Mouse (Mus musculus) intestine, embryonic 14.5 days (tissue): Measurements from ENCODE around the gene Trim2. TPM values are rescaled to one million over a fixed set of nuclear protein-coding genes. Genes with fewer than 3 reads are reported as not detected.
A peak's percentile ranks its signal among the peaks of the same experiment; 100 is the strongest.

Experiments used
- ATAC-seq: fragments of 200-750 bp; cut with Nextera tagmentation; replicated peaks from 2 replicates; pipeline ENCODE4 v1.8.0; 2017; ENCODE audit warnings: low read depth, moderate number of reproducible peaks, moderate TSS enrichment, moderate library complexity; ENCODE audit not compliant: low FRiP score, low TSS enrichment
- DNase-seq: peaks from one replicate; pipeline ENCODE4 v3.0.0-alpha.2; 2018; ENCODE audit warnings: low spot score
- H3K27ac ChIP-seq: fragments of 300-500 bp; sonication (generic); 2 replicates; pipeline ENCODE4 v1.5.1; 2014; ENCODE audit warnings: low read depth, mild to moderate bottlenecking, control low read depth
- H3K27me3 ChIP-seq: fragments of 300-500 bp; sonication (generic); replicated peaks from 2 replicates; pipeline ENCODE4 v1.6.1; 2014; ENCODE audit warnings: low read length, control low read depth; ENCODE audit not compliant: control insufficient read depth, insufficient read depth
- H3K36me3 ChIP-seq: fragments of 300-500 bp; sonication (generic); 2 replicates; pipeline ENCODE4 v1.6.1; 2014; ENCODE audit warnings: low read length, control low read depth; ENCODE audit not compliant: control insufficient read depth, insufficient read depth
- H3K4me1 ChIP-seq: fragments of 300-500 bp; sonication (generic); replicated peaks from 2 replicates; pipeline ENCODE4 v1.6.1; 2014; ENCODE audit warnings: low read length, control low read depth, mixed read lengths; ENCODE audit not compliant: control insufficient read depth, insufficient read depth
- H3K4me2 ChIP-seq: fragments of 300-500 bp; sonication (generic); 2 replicates; pipeline ENCODE4 v1.6.1; 2014; ENCODE audit warnings: low read length
- H3K4me3 ChIP-seq: fragments of 300-500 bp; sonication (generic); 2 replicates; pipeline ENCODE4 v1.5.1; 2014; ENCODE audit warnings: low read depth, low read length, control low read depth, mixed read lengths
- H3K9ac ChIP-seq: fragments of 300-500 bp; sonication (generic); 2 replicates; pipeline ENCODE4 v1.6.1; 2014; ENCODE audit warnings: mild to moderate bottlenecking, low read length
- H3K9me3 ChIP-seq: fragments of 300-500 bp; sonication (generic); 2 replicates; pipeline ENCODE4 v1.6.1; 2016; ENCODE audit warnings: low read length, control low read depth; ENCODE audit not compliant: control insufficient read depth
- WGBS: fragments of 180-500 bp; shearing (Covaris S2); extraction: QIAGEN DNeasy Blood & Tissue Kit; methylation state at CpG from one replicate; pipeline ENCODE4 v1.1.7; 2014; 5-methylcytosine and 5-hydroxymethylcytosine counted together
- polyA plus RNA-seq: library from polyadenylated mRNA; unstranded; fragments of >200 nt; fragmentation: Nextera tagmentation; extraction: Ambion mirVana; gene quantifications from 2 replicates; pipeline ENCODE4 v1.2.1, GENCODE M21; 2014

Trim2 gene
- polyA plus RNA-seq, 1 experiment from 2014 or later: 58.1 TPM

GRCm38 (mm10) chr3:84271794-84272193, 34.9 kb downstream of the Trim2 start:
- DNase-seq: no peak
- Histone ChIP-seq H3K9ac (no peak overlapping the region), H3K27me3 (no peaks in the 10 kb centered on the region), H3K36me3 (no peaks in the 10 kb centered on the region), H3K27ac (no peak overlapping the region), H3K4me3 (no peak overlapping the region), H3K9me3 (no peaks in the 10 kb centered on the region), H3K4me2 (no peak overlapping the region), H3K4me1 (0 out of 2 replicates have a peak, but pooled peaks cover 6% of the 10 kb centered on the region)
- WGBS: 91% methylated on average over 10 of the region's 10 CpGs
- ATAC-seq: no peak

GRCm38 (mm10) chr3:84271058-84271457, 35.6 kb downstream of the Trim2 start:
- 55% methylated on average over 6 of the region's 6 CpGs for WGBS
- H3K4me3 ChIP-seq: no peak overlapping the region
- H3K36me3 ChIP-seq: no peaks in the 10 kb centered on the region
- DNase-seq (no peak), ATAC-seq (no peak)
- H3K4me2 ChIP-seq: no peak overlapping the region
- peak overlapping the region; percentile 57 for H3K27ac ChIP-seq
- H3K4me1 ChIP-seq: 0 out of 2 replicates have a peak, but pooled peaks cover 6% of the 10 kb centered on the region
- H3K27me3 ChIP-seq: no peaks in the 10 kb centered on the region
- H3K9ac ChIP-seq: no peak overlapping the region
- H3K9me3 ChIP-seq: no peaks in the 10 kb centered on the region

GRCm38 (mm10) chr3:84270624-84270995, 36.1 kb downstream of the Trim2 start:
- Histone ChIP-seq H3K27me3 (no peaks in the 10 kb centered on the region), H3K9ac (0 out of 2 replicates have a peak overlapping the region, but pooled peaks have one; percentile 23), H3K36me3 (no peaks in the 10 kb centered on the region), H3K4me3 (peak overlapping the region; percentile 36), H3K27ac (peak overlapping the region; percentile 74), H3K4me2 (peak overlapping the region; percentile 44), H3K9me3 (no peaks in the 10 kb centered on the region), H3K4me1 (0 out of 2 replicates have a peak, but pooled peaks cover 6% of the 10 kb centered on the region)
- ATAC-seq (peak; percentile 79), DNase-seq (no peak)
- WGBS: 9% methylated on average over 3 of the region's 3 CpGs

- H3K4me3 ChIP-seq: peak overlapping the region; percentile 36
- H3K27ac ChIP-seq: peak overlapping the region; percentile 74
- ATAC-seq: peak; percentile 81
- peak overlapping the region; percentile 44 for H3K4me2 ChIP-seq
- H3K27me3 ChIP-seq: no peaks in the 10 kb centered on the region
- H3K4me1 ChIP-seq: 0 out of 2 replicates have a peak, but pooled peaks cover 6% of the 10 kb centered on the region
- no peaks in the 10 kb centered on the region for H3K9me3 ChIP-seq
- H3K9ac ChIP-seq: 0 out of 2 replicates have a peak overlapping the region, but pooled peaks have one; percentile 23
- 12% methylated on average over 13 of the region's 13 CpGs for WGBS
- no peaks in the 10 kb centered on the region for H3K36me3 ChIP-seq
- DNase-seq: peak; percentile 80
Measured at GRCm38 (mm10) chr3:84269987-84270623, 36.6 kb downstream of the Trim2 start.

- Histone ChIP-seq H3K36me3 (no peaks in the 10 kb centered on the region), H3K4me1 (0 out of 2 replicates have a peak, but pooled peaks cover 6% of the 10 kb centered on the region), H3K9me3 (no peaks in the 10 kb centered on the region), H3K27me3 (no peaks in the 10 kb centered on the region), H3K4me3 (peak overlapping the region; percentile 36), H3K27ac (no peak overlapping the region), H3K4me2 (peak overlapping the region; percentile 44), H3K9ac (no peak overlapping the region)
- peak; percentile 51 for DNase-seq
- 55% methylated on average over 3 of the region's 3 CpGs for WGBS
- no peak for ATAC-seq
Measured at GRCm38 (mm10) chr3:84268434-84268833, 38.2 kb downstream of the Trim2 start.

- Histone ChIP-seq H3K4me1 (0 out of 2 replicates have a peak, but pooled peaks cover 9% of the 10 kb centered on the region), H3K27me3 (no peaks in the 10 kb centered on the region), H3K4me2 (no peak overlapping the region), H3K9me3 (no peaks in the 10 kb centered on the region), H3K27ac (no peak overlapping the region), H3K9ac (no peak overlapping the region), H3K36me3 (no peaks in the 10 kb centered on the region), H3K4me3 (no peak overlapping the region)
- ATAC-seq (no peak), DNase-seq (no peak)
- 55% methylated on average over 3 of the region's 3 CpGs for WGBS
Measured at GRCm38 (mm10) chr3:84266391-84266931, 40.2 kb downstream of the Trim2 start.

- no peak overlapping the region for H3K27ac ChIP-seq
- H3K36me3 ChIP-seq: no peaks in the 10 kb centered on the region
- no peak overlapping the region for H3K4me3 ChIP-seq
- no peak for DNase-seq
- peaks cover 17% of the 10 kb centered on the region; the same call in 1 of the 2 replicates for H3K4me1 ChIP-seq
- WGBS: 72% methylated on average over 1 of the region's 1 CpGs
- H3K9ac ChIP-seq: no peak overlapping the region
- H3K4me2 ChIP-seq: no peak overlapping the region
- ATAC-seq: no peak
- H3K27me3 ChIP-seq: no peaks in the 10 kb centered on the region; the same call in 1 of the 2 replicates
- no peaks in the 10 kb centered on the region for H3K9me3 ChIP-seq
Measured at GRCm38 (mm10) chr3:84265084-84265483, 41.6 kb downstream of the Trim2 start.

- H3K9ac ChIP-seq: no peak overlapping the region
- H3K27ac ChIP-seq: no peak overlapping the region
- peaks cover 13% of the 10 kb centered on the region; the same call in 1 of the 2 replicates for H3K4me1 ChIP-seq
- H3K4me3 ChIP-seq: no peak overlapping the region
- DNase-seq (no peak), ATAC-seq (no peak)
- WGBS: 73% methylated on average over 2 of the region's 2 CpGs
- no peaks in the 10 kb centered on the region for H3K9me3 ChIP-seq
- no peak overlapping the region for H3K4me2 ChIP-seq
- H3K36me3 ChIP-seq: no peaks in the 10 kb centered on the region
- H3K27me3 ChIP-seq: no peaks in the 10 kb centered on the region; the same call in 1 of the 2 replicates
Measured at GRCm38 (mm10) chr3:84264395-84264794, 42.3 kb downstream of the Trim2 start.
